Comparison of ENCODE assay signal across 7 mouse cellular contexts in the genomic region with DNA sequence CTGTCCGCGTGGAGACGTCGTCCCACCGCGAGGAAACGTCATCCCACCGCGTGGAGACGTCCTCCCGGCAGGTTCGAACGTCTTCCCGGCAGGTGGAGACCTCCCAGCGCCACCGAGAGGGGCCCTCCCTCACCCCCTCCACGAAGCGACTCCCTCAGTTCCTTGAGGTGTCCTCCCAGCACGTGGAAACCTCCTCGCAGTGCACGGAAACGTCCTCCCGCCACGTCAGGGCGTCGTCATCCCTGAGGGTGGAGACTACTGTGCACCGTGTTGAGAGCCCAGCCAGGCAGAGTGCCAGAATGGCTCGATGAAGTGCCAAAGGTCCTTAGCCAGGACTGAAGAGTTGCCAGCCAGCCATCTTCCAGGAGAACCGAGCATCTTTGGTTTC. TPM values are rescaled to one million over a fixed set of nuclear protein-coding genes. Genes with fewer than 3 reads are reported as not detected.
DNase-seq lines count a peak whose midpoint lies in the region; ATAC-seq lines count a peak whose summit lies in the region.

Med31 (minus strand) TSS at position 183 of the 388 bp plus-strand sequence.

- WGBS in intestine, embryonic 15.5 days: 1% methylated on average over 29 of the region's 29 CpGs

- no peaks in the 10 kb centered on the region for H3K9me3 ChIP-seq in intestine, embryonic 15.5 days

- H3K36me3 ChIP-seq in intestine, embryonic 15.5 days: peaks cover 14% of the 10 kb centered on the region; the same call in 1 of the 2 replicates

- peak; percentile 54 for ATAC-seq in common myeloid progenitor, adult 5-6 weeks (replicated peaks; ENCODE audit: low read depth, poor library complexity, severe bottlenecking)
- ATAC-seq in intestine, embryonic 15.5 days: peak; percentile 90

- H3K4me1 ChIP-seq in intestine, embryonic 15.5 days (replicated peaks): peaks cover 4% of the 10 kb centered on the region; the same call in 1 of the 2 replicates

- DNase-seq in adrenal gland, adult 18-20 months (ENCODE audit: low spot score in 2 of 2): peak; percentile 70 to 72
- DNase-seq in gastrocnemius, postnatal 36 days: peak; percentile 67 to 73
- DNase-seq in left cerebral cortex, postnatal 36 days (ENCODE audit: low spot score in 2 of 2): peak; percentile 72 to 79
- peak; percentile 57 for DNase-seq in mesoderm, embryonic 11.5 days (ENCODE audit: low read depth, low spot score)
- DNase-seq in right cerebral cortex, postnatal 36 days (ENCODE audit: low spot score in 2 of 2): peak; percentile 73 to 75

- H3K9ac ChIP-seq in intestine, embryonic 15.5 days: peak within 1 kb of the TSS; percentile 66

- H3K4me2 ChIP-seq in intestine, embryonic 15.5 days (replicated peaks): peak within 1 kb of the TSS; percentile 95

- intact Hi-C loops in gastrocnemius, postnatal 36 days (cut with DNase I): no loop called here
- intact Hi-C loops in left cerebral cortex, postnatal 36 days (cut with DNase I): no loop called here

- no peaks in the 10 kb centered on the region for H3K27me3 ChIP-seq in intestine, embryonic 15.5 days (replicated peaks)

- peak within 1 kb of the TSS; percentile 60 for H3K27ac ChIP-seq in intestine, embryonic 15.5 days

- peak within 1 kb of the TSS; percentile 60 for H3K4me3 ChIP-seq in intestine, embryonic 15.5 days (replicated peaks)

RNA-seq across cellular contexts. Expression of gene Med31, which starts in this region (rescaled TPM):
- total RNA-seq in adrenal gland, adult 18-20 months (2021): 10 to 100 TPM; 11.2 to 12.3 TPM
- 10.1 and 17.1 TPM in 2 replicates for total RNA-seq in common myeloid progenitor, adult 5-6 weeks (2017)
- total RNA-seq in gastrocnemius, postnatal 36 days (2021): 1 to 10 TPM; 4.4 to 7.2 TPM
- polyA plus RNA-seq in intestine, embryonic 15.5 days (2015; fragmentation: Nextera tagmentation; extraction: Ambion mirVana): 33.0 and 34.3 TPM in 2 replicates
- 10 to 100 TPM; 15.5 to 16.7 TPM for total RNA-seq in left cerebral cortex, postnatal 36 days (2021)

Comparison
In these comparisons a context has a peak if more than half of its experiments do, and no peak if none do; other contexts are left out.
1. Peak in every context shown above with its lines: DNase-seq, ATAC-seq, H3K4me3 ChIP-seq and H3K27ac ChIP-seq.